Mouse (Mus musculus) heart, embryonic 14.5 days (tissue): ENCODE results near the gene Mpped2. TPM values are rescaled to one million over a fixed set of nuclear protein-coding genes. Genes with fewer than 3 reads are reported as not detected.
A peak's percentile ranks its signal among the peaks of the same experiment; 100 is the strongest.

ENCODE experiments used
- ATAC-seq: fragments of 200-750 bp; cut with Nextera tagmentation; 2 replicates; pipeline ENCODE4 v1.8.0; 2017; ENCODE audit warnings: low read depth, moderate TSS enrichment; ENCODE audit not compliant: insufficient number of reproducible peaks, insufficient read depth, low FRiP score
- H3K27ac ChIP-seq, 2 experiments: fragments of 200-500 bp in 1 of 2; fragments of 300-500 bp in 1 of 2; sonication (generic) in 1 of 2; replicated peaks in 1 of 2; 2 replicates each; pipeline ENCODE4 v1.5.1; 2012 to 2014; ENCODE audit warnings: low read depth in 2 of 2, low read length in 2 of 2, control low read depth in 1 of 2, mild to moderate bottlenecking in 1 of 2, mixed read lengths in 1 of 2; ENCODE audit not compliant: control insufficient read depth in 1 of 2, insufficient read depth in 1 of 2
- H3K27me3 ChIP-seq: fragments of 300-500 bp; sonication (generic); 2 replicates; pipeline ENCODE4 v1.6.1; 2014; ENCODE audit warnings: mild to moderate bottlenecking, low read length, control low read depth; ENCODE audit not compliant: control insufficient read depth, insufficient read depth
- H3K36me3 ChIP-seq: fragments of 300-500 bp; sonication (generic); 2 replicates; pipeline ENCODE4 v1.6.1; 2014; ENCODE audit warnings: mild to moderate bottlenecking, control low read depth, low read length, mixed read lengths; ENCODE audit not compliant: control insufficient read depth, insufficient read depth
- H3K4me1 ChIP-seq, 2 experiments: fragments of 200-500 bp in 1 of 2; fragments of 300-500 bp in 1 of 2; sonication (generic) in 1 of 2; 2 replicates each; pipeline ENCODE4 v1.6.1; 2012 to 2014; ENCODE audit warnings: low read length in 2 of 2, control low read depth in 1 of 2, mixed read lengths in 1 of 2; ENCODE audit not compliant: control insufficient read depth in 2 of 2, insufficient read depth in 2 of 2
- H3K4me2 ChIP-seq: fragments of 300-500 bp; sonication (generic); 2 replicates; pipeline ENCODE4 v1.6.1; 2014; ENCODE audit warnings: mild to moderate bottlenecking, low read length
- H3K4me3 ChIP-seq, 2 experiments: fragments of 200-500 bp in 1 of 2; fragments of 300-500 bp in 1 of 2; sonication (generic) in 1 of 2; 2 replicates each; pipeline ENCODE4 v1.5.1; 2012 to 2014; ENCODE audit warnings: low read length in 2 of 2, mild to moderate bottlenecking in 2 of 2, control low read depth in 1 of 2, low read depth in 1 of 2, moderate library complexity in 1 of 2; ENCODE audit not compliant: control insufficient read depth in 1 of 2, insufficient read depth in 1 of 2
- H3K9ac ChIP-seq: fragments of 300-500 bp; sonication (generic); 2 replicates; pipeline ENCODE4 v1.6.1; 2014; ENCODE audit warnings: mild to moderate bottlenecking, low read length
- H3K9me3 ChIP-seq: fragments of 300-500 bp; sonication (generic); 2 replicates; pipeline ENCODE4 v1.6.1; 2016; ENCODE audit warnings: low read length, control low read depth; ENCODE audit not compliant: control insufficient read depth
- WGBS: fragments of 180-500 bp; shearing (Covaris S2); extraction: QIAGEN DNeasy Blood & Tissue Kit; methylation state at CpG from one replicate; pipeline ENCODE4 v1.1.7; 2014; 5-methylcytosine and 5-hydroxymethylcytosine counted together
- polyA plus RNA-seq: library from polyadenylated mRNA; unstranded; fragments of >200 nt; fragmentation: Nextera tagmentation; extraction: Ambion mirVana; gene quantifications from 2 replicates; pipeline ENCODE4 v1.2.1, GENCODE M21; 2014

Mpped2 gene
- polyA plus RNA-seq, 1 experiment from 2014 or later: 68.7 TPM

DNA sequence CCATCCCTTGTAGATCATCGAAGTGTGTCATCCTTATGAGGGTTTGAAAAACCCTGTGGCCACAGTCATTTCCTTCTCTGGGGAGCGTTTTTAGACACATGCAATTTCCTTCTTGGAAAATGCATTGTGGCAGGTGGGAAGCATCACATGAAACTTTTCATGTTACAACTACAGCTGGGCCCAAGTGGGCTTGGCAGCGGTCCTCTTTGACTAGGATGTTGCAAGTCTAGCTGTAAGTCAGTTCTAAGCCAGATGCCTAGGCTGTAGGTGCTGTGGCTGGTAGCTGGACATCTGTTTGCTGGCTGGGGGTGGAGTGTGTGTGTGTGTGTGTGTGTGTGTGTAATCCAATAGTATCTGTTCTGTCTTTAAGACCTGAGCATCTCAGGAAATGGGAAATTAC lies 26.4 kb downstream of the Mpped2 start:
- no peak overlapping the region for H3K4me2 ChIP-seq
- no peaks in the 10 kb centered on the region for H3K27me3 ChIP-seq
- WGBS: 85% methylated on average over 3 of the region's 3 CpGs
- H3K9ac ChIP-seq: no peak overlapping the region
- 0 out of 4 replicates have a peak overlapping the region, but pooled peaks of 1 of the 2 experiments have one; percentile 14 for H3K27ac ChIP-seq
- H3K36me3 ChIP-seq: 0 out of 2 replicates have a peak, but pooled peaks cover 2% of the 10 kb centered on the region
- no peak for ATAC-seq
- no peak overlapping the region for H3K4me3 ChIP-seq
- H3K4me1 ChIP-seq: peaks cover 9 to 27% of the 10 kb centered on the region in 2 experiments
- H3K9me3 ChIP-seq: no peaks in the 10 kb centered on the region

DNA sequence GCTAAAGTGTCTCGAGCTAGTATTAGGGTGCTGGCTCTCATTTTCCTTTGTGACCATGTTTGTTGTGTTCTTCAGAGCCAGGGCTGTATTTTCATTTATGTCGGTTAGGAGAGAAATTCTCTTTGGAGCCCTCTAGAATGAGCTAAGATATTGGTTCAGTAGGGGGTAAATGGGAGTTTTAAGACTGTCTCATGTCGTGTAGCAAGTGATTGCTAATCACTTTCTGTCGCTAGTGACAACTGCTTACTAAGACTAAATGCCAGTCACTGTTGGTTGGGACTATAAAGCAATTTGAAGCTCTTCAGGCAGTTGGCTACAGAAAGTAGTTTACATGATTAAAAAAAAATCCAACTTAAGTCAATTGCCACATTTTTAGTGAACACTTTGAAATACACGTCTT lies 27.6 kb downstream of the Mpped2 start:
- no peak overlapping the region for H3K4me3 ChIP-seq
- H3K9ac ChIP-seq: no peak overlapping the region
- 41% methylated on average over 5 of the region's 5 CpGs for WGBS
- H3K27me3 ChIP-seq: no peaks in the 10 kb centered on the region
- no peaks in the 10 kb centered on the region for H3K9me3 ChIP-seq
- ATAC-seq: no peak
- no peak overlapping the region for H3K27ac ChIP-seq
- H3K36me3 ChIP-seq: peaks cover 8% of the 10 kb centered on the region
- H3K4me2 ChIP-seq: peak overlapping the region; percentile 11; the same call in 1 of the 2 replicates
- peaks cover 9 to 27% of the 10 kb centered on the region in 2 experiments for H3K4me1 ChIP-seq

DNA sequence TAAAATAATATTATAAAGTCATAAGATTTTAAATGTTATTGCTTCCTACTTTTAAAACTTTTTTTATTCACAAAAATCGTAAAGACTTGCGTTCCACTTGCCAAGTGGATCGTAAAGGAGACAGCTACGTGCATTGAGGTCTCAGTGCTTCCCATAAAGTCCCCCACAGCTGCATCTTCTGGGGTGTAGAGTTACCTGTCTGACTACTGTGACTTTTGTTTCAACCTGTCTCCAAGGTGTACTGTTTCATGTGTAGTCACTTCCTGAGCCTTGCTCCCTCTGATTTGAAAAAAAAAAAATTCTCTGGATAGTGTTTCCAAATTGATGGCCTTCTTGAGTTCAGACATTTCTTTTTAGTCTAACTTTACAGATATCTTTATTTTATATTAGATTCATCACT lies 29.0 kb downstream of the Mpped2 start:
- H3K4me2 ChIP-seq: no peak overlapping the region
- no peaks in the 10 kb centered on the region for H3K27me3 ChIP-seq
- no peak overlapping the region for H3K27ac ChIP-seq
- peaks cover 9 to 27% of the 10 kb centered on the region in 2 experiments for H3K4me1 ChIP-seq
- no peak for ATAC-seq
- peaks cover 15% of the 10 kb centered on the region for H3K36me3 ChIP-seq
- no peak overlapping the region for H3K4me3 ChIP-seq
- WGBS: 90% methylated on average over 4 of the region's 4 CpGs
- no peak overlapping the region for H3K9ac ChIP-seq
- no peaks in the 10 kb centered on the region for H3K9me3 ChIP-seq

DNA sequence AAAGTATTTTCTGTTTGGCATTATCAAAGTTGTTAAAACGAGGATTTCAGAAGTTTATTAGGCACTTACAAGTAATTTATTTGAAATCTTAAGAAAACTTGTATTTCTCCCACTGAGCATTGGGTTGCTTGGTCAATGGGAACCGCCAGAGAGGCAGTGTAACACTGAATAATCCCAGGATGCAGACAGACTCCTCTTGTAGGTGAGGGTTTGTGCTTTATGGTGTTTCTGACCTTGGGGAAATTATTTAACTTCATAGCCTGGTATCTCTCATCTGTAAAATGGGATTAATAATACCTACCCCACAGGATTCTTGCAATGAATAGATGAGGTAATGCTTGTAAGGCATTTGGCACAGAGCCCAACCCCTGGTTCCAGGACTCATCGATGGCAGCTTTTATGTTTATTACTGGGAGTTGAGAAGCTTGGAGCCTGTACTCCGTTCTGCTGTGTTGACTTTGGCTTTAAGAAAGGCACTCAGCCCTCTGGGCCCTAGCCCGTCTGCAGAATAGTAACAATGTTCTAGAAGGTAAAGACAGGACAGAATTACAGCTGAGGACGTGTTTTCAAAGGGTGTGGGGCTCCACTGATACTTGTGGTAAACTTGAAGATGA lies 37.0 kb downstream of the Mpped2 start:
- Histone ChIP-seq H3K27me3 (no peaks in the 10 kb centered on the region), H3K9me3 (no peaks in the 10 kb centered on the region), H3K4me1 (peaks cover 14 to 24% of the 10 kb centered on the region in 2 experiments; a peak in 3 of 4 replicates), H3K27ac (no peak overlapping the region), H3K4me3 (no peak overlapping the region), H3K4me2 (no peak overlapping the region), H3K9ac (no peak overlapping the region), H3K36me3 (peaks cover 12% of the 10 kb centered on the region)
- WGBS: 41% methylated on average over 6 of the region's 6 CpGs
- ATAC-seq: no peak

DNA sequence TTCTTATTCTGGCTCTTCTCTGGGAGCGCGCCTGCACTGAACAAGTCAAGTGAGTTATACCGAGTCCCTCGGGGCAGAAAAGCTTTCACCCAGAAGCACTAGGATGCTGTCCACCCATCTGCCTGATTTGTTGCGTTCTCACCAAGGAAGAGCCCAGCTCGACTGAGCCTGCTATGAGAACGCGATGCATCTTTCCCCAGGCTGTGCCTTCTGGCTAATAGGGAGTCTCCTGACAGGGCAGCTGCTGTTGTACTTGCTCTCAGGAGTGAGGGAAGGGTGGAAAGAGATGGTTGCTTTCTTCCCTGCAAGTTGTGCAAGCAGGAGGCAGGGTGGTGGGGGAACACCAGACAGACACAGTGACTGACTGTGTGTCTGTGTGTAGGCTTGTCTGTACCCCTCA lies 37.5 kb downstream of the Mpped2 start:
- no peak overlapping the region for H3K4me2 ChIP-seq
- no peak for ATAC-seq
- no peak overlapping the region for H3K9ac ChIP-seq
- H3K27me3 ChIP-seq: no peaks in the 10 kb centered on the region
- H3K36me3 ChIP-seq: peaks cover 7% of the 10 kb centered on the region
- WGBS: 69% methylated on average over 8 of the region's 8 CpGs
- no peak overlapping the region for H3K4me3 ChIP-seq
- no peak overlapping the region for H3K27ac ChIP-seq
- peaks cover 14 to 24% of the 10 kb centered on the region in 2 experiments; a peak in 3 of 4 replicates for H3K4me1 ChIP-seq
- H3K9me3 ChIP-seq: no peaks in the 10 kb centered on the region

DNA sequence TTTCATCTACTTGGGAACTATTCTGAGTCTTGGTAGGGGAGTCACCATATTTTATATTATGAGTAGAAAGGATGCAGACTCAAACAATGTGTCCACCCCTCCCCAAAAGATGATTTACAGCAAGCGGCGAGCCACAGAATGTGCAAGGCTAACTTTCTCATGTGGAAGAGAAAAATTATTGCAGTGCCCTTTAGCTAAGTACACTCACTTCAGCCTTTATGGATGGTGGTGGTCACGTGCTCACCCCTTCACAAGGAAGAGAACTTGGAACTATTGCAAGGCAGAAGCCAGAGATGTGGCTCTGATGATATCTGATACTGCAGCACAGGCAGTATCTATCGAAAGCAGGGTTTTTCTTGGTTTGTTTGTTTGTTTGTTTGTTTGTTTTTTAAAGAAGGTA lies 38.4 kb downstream of the Mpped2 start:
- no peak overlapping the region for H3K9ac ChIP-seq
- no peak overlapping the region for H3K27ac ChIP-seq
- no peak overlapping the region for H3K4me2 ChIP-seq
- ATAC-seq: no peak
- H3K4me3 ChIP-seq: no peak overlapping the region
- no peaks in the 10 kb centered on the region for H3K9me3 ChIP-seq
- no peaks in the 10 kb centered on the region for H3K36me3 ChIP-seq
- no peaks in the 10 kb centered on the region for H3K27me3 ChIP-seq
- WGBS: 87% methylated on average over 4 of the region's 4 CpGs
- H3K4me1 ChIP-seq: peaks cover 14 to 24% of the 10 kb centered on the region in 2 experiments; a peak in 3 of 4 replicates

DNA sequence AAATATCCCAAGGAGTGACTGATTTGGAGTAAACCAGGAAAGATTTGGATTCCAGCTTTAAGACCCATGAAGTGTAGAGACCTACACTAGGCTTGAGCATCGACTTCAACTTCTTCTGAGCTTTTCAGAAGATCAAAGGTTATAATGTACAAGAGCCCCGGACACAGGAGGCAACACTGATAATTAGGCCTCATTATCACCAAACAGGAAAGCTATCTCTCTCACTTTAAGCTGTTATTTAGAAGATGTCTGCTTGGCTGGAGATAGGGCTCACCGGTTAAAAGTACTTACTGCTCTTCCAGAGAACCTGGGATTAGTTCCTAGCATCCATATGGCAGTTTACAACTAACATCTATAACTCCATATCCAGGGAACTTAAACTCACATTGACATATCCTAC lies 39.1 kb downstream of the Mpped2 start:
- Histone ChIP-seq H3K9ac (no peak overlapping the region), H3K27me3 (no peaks in the 10 kb centered on the region), H3K4me3 (no peak overlapping the region), H3K4me1 (peaks cover 14 to 24% of the 10 kb centered on the region in 2 experiments; a peak in 3 of 4 replicates), H3K27ac (no peak overlapping the region), H3K4me2 (no peak overlapping the region), H3K36me3 (no peaks in the 10 kb centered on the region), H3K9me3 (no peaks in the 10 kb centered on the region)
- no peak for ATAC-seq
- WGBS: 7% methylated on average over 3 of the region's 3 CpGs

DNA sequence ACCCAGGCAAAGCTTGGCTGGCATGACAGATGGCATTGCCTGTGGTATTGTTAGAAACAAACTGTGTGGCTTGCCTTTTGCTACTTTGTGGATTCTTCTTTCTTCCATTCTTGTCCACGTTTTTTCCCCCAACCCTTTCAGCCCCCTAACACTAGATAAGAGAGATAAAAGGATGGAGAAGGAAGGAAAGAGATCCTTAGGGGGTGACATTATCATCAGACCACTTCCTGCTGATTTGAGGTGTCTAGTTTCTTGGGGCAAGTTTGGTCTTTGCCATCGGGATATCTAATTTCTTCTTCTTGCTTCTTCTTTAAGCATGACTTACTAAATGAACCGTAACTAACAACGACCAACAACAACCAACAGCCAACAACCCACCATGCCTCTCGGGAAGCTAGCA lies 40.3 kb downstream of the Mpped2 start:
- no peak overlapping the region for H3K9ac ChIP-seq
- H3K4me3 ChIP-seq: no peak overlapping the region
- no peak overlapping the region for H3K4me2 ChIP-seq
- no peaks in the 10 kb centered on the region for H3K36me3 ChIP-seq
- no peaks in the 10 kb centered on the region for H3K9me3 ChIP-seq
- H3K27ac ChIP-seq: no peak overlapping the region
- no peak for ATAC-seq
- H3K4me1 ChIP-seq: peaks cover 14 to 24% of the 10 kb centered on the region in 2 experiments; a peak in 3 of 4 replicates
- WGBS: 50% methylated on average over 5 of the region's 5 CpGs
- H3K27me3 ChIP-seq: no peaks in the 10 kb centered on the region
